Mouse (Mus musculus) ES-E14 (cell line): ENCODE results near the gene Gnai1. TPM values are rescaled to one million over a fixed set of nuclear protein-coding genes. Genes with fewer than 3 reads are reported as not detected.

Experiments used
- DNase-seq: peaks from one replicate; pipeline ENCODE4 v3.0.0-alpha.2; 2013; ENCODE audit warnings: low read depth, low spot score
- H3K27ac ChIP-seq: 2 replicates; pipeline ENCODE4 v1.5.1; 2012; ENCODE audit warnings: low read depth, mild to moderate bottlenecking, low read length, moderate library complexity, mixed read lengths; ENCODE audit not compliant: poor library complexity, insufficient read depth, severe bottlenecking
- H3K36me3 ChIP-seq: 2 replicates; pipeline ENCODE4 v1.6.1; 2012; ENCODE audit warnings: mild to moderate bottlenecking, low read length, moderate library complexity, mixed read lengths; ENCODE audit not compliant: control insufficient read depth, poor library complexity, insufficient read depth, severe bottlenecking
- H3K4me1 ChIP-seq, 2 experiments: fragments of 150-350 bp in 1 of 2; sonication (generic) in 1 of 2; 2 replicates each; pipeline ENCODE4 v1.6.1; 2012; ENCODE audit warnings: low read length in 2 of 2, mild to moderate bottlenecking in 1 of 2, mixed read lengths in 1 of 2; ENCODE audit not compliant: control insufficient read depth in 2 of 2, insufficient read depth in 2 of 2, poor library complexity in 1 of 2
- H3K4me3 ChIP-seq, 2 experiments: fragments of 150-350 bp in 1 of 2; sonication (generic) in 1 of 2; 2 replicates each; pipeline ENCODE4 v1.5.1; 2012; ENCODE audit warnings: low read length in 2 of 2, low read depth in 1 of 2, mild to moderate bottlenecking in 1 of 2, mixed read lengths in 1 of 2; ENCODE audit not compliant: insufficient read depth in 1 of 2, poor library complexity in 1 of 2, severe bottlenecking in 1 of 2
- H3K9ac ChIP-seq: 2 replicates; pipeline ENCODE4 v1.6.1; 2012; ENCODE audit warnings: low read depth, mild to moderate bottlenecking, low read length, mixed read lengths; ENCODE audit not compliant: poor library complexity, insufficient read depth, severe bottlenecking
- H3K9me3 ChIP-seq: fragments of 150-350 bp; sonication (generic); 2 replicates; pipeline ENCODE4 v1.6.1; 2012; ENCODE audit warnings: low read depth, mild to moderate bottlenecking, low read length; ENCODE audit not compliant: control insufficient read depth, insufficient read depth
- CHD2 ChIP-seq: IDR thresholded peaks from 2 replicates; pipeline ENCODE4 v1.6.1; 2014; ENCODE audit warnings: mild to moderate bottlenecking, low read depth, low read length, inconsistent platforms
- HCFC1 ChIP-seq: IDR thresholded peaks from 2 replicates; pipeline ENCODE4 v1.6.1; 2012; ENCODE audit warnings: low read length, inconsistent platforms, borderline replicate concordance; ENCODE audit not compliant: insufficient read depth
- MAFK ChIP-seq: IDR thresholded peaks from 2 replicates; pipeline ENCODE4 v1.6.1; 2014; ENCODE audit warnings: mild to moderate bottlenecking, low read depth, low read length, inconsistent platforms; ENCODE audit not compliant: insufficient read depth
- ZC3H11A ChIP-seq: IDR thresholded peaks from 2 replicates; pipeline ENCODE4 v1.6.1; 2012; ENCODE audit warnings: low read depth, mild to moderate bottlenecking, inconsistent platforms, low read length, borderline replicate concordance
- ZNF384 ChIP-seq: IDR thresholded peaks from 2 replicates; pipeline ENCODE4 v1.6.1; 2012; ENCODE audit warnings: low read depth, low read length, inconsistent platforms
- in situ Hi-C, 2 experiments: fragments of 600-800 bp; cut with MboI; formaldehyde crosslinking; loops; one replicate each; pipeline ENCODE4 v1.15.1; 2025; ENCODE audit warnings: low sequenced_read_pairs in 2 of 2, inconsistent platforms in 1 of 2; ENCODE audit not compliant: unreplicated experiment in 2 of 2
- total RNA-seq: library from RNA; depleted of rRNA; stranded (reverse); fragments of 300-350 nt; gene quantifications from 2 replicates; pipeline ENCODE4 v1.2.3, GENCODE M21; 2012

The Gnai1 gene
- total RNA-seq, 1 experiment, result 8.6 TPM

- no peak for DNase-seq
- Histone ChIP-seq H3K36me3 (no peaks in the 10 kb centered on the region), H3K27ac (no peak overlapping the region), H3K4me1 (no peaks in the 10 kb centered on the region), H3K9me3 (no peaks in the 10 kb centered on the region), H3K9ac (no peak overlapping the region), H3K4me3 (no peak overlapping the region)
- in situ Hi-C loops, result no loop called here
- TF ChIP-seq ZNF384, result no peak
- TF ChIP-seq HCFC1, result no peak
- no peak for TF ChIP-seq CHD2
- TF ChIP-seq MAFK, result no peak
- TF ChIP-seq ZC3H11A, result no peak
Measured at GRCm38 (mm10) chr5:18323534-18323933, 36.6 kb downstream of the Gnai1 start.

- no peak overlapping the region for H3K9ac ChIP-seq
- H3K36me3 ChIP-seq, result no peaks in the 10 kb centered on the region
- no peaks in the 10 kb centered on the region for H3K4me1 ChIP-seq
- no peak overlapping the region for H3K4me3 ChIP-seq
- in situ Hi-C loops, result no loop called here
- DNase-seq, result no peak
- H3K9me3 ChIP-seq, result no peaks in the 10 kb centered on the region
- TF ChIP-seq ZC3H11A (no peak), HCFC1 (no peak), MAFK (no peak), ZNF384 (no peak), CHD2 (no peak)
- H3K27ac ChIP-seq, result no peak overlapping the region
Measured at GRCm38 (mm10) chr5:18321661-18322060, 38.5 kb downstream of the Gnai1 start.

- no peak overlapping the region for H3K9ac ChIP-seq
- no peak for TF ChIP-seq CHD2
- no peak for TF ChIP-seq MAFK
- TF ChIP-seq HCFC1, result no peak
- no peak for TF ChIP-seq ZNF384
- no peaks in the 10 kb centered on the region for H3K9me3 ChIP-seq
- no peak overlapping the region for H3K27ac ChIP-seq
- no peak for DNase-seq
- H3K4me1 ChIP-seq, result no peaks in the 10 kb centered on the region
- no peak overlapping the region for H3K4me3 ChIP-seq
- in situ Hi-C loops, result no loop called here
- H3K36me3 ChIP-seq, result no peaks in the 10 kb centered on the region
Measured at GRCm38 (mm10) chr5:18318846-18319245, 41.3 kb downstream of the Gnai1 start.

GRCm38 (mm10) chr5:18307229-18307804, 52.8 kb downstream of the Gnai1 start:
- DNase-seq, result no peak
- Histone ChIP-seq H3K4me1 (no peaks in the 10 kb centered on the region), H3K9me3 (no peaks in the 10 kb centered on the region), H3K4me3 (no peak overlapping the region), H3K9ac (no peak overlapping the region), H3K36me3 (no peaks in the 10 kb centered on the region), H3K27ac (no peak overlapping the region)
- in situ Hi-C loops, result no loop called here
- TF ChIP-seq MAFK, result no peak
- no peak for TF ChIP-seq ZC3H11A
- no peak for TF ChIP-seq CHD2
- no peak for TF ChIP-seq ZNF384
- TF ChIP-seq HCFC1, result no peak

- no peak for TF ChIP-seq ZC3H11A
- TF ChIP-seq CHD2, result no peak
- TF ChIP-seq ZNF384, result no peak
- no peak for TF ChIP-seq MAFK
- no peak for TF ChIP-seq HCFC1
- no peak for DNase-seq
- no peak overlapping the region for H3K9ac ChIP-seq
- no peaks in the 10 kb centered on the region; the same call in 1 of the 2 replicates for H3K36me3 ChIP-seq
- H3K9me3 ChIP-seq, result no peaks in the 10 kb centered on the region
- no peaks in the 10 kb centered on the region for H3K4me1 ChIP-seq
- H3K27ac ChIP-seq, result no peak overlapping the region
- H3K4me3 ChIP-seq, result no peak overlapping the region
- in situ Hi-C loops, result no loop called here
Measured at GRCm38 (mm10) chr5:18296584-18296983, 63.6 kb downstream of the Gnai1 start.
